Mouse (Mus musculus) gastrocnemius, postnatal 25 days (tissue): ENCODE data around the gene Rnaseh1. TPM values are rescaled to one million over a fixed set of nuclear protein-coding genes. Genes with fewer than 3 reads are reported as not detected.

Experiments used
- microRNA-seq, 2 experiments: library from miRNA; unstranded; fragments of <30 nt; microRNA quantifications; one replicate each; pipeline ENCODE4 v1.2.0; 2021; ENCODE audit warnings: borderline replicate concordance in 2 of 2
- total RNA-seq, 2 experiments: library from RNA; stranded (reverse); gene quantifications; 1 replicate in 1 of 2; 2 replicates in 1 of 2; pipeline ENCODE4 v1.2.3; 2021

The Rnaseh1 gene
- total RNA-seq, 2 experiments from 2014 or later = 4.8 to 5.4 TPM

Small RNA genes lying within 50 kb of the gene (microRNA-seq; reads per million reads assigned to microRNA genes)
- gene Mir6937 = 0 reads per million in 2 experiments

Other genes starting within 250 kb of the Rnaseh1 start
- gene Dcdc2c, start 97.2 kb upstream of the Rnaseh1 start, total RNA-seq = not detected
- not detected for gene Allc, start 67.1 kb upstream of the Rnaseh1 start, total RNA-seq
- gene Colec11, start 26.2 kb upstream of the Rnaseh1 start, total RNA-seq = under 1 TPM; 0.38 to 0.67 TPM
- 100 to 1,000 TPM; 202 to 215 TPM for gene Rps7, start 13.6 kb upstream of the Rnaseh1 start, total RNA-seq
- 10 to 100 TPM; 34.6 to 45.1 TPM for gene Adi1, start 25.6 kb downstream of the Rnaseh1 start, total RNA-seq
- 10 to 100 TPM; 13.7 to 14.5 TPM for gene Trappc12, start 100.9 kb downstream of the Rnaseh1 start, total RNA-seq
- gene Eipr1, start 102.2 kb downstream of the Rnaseh1 start, total RNA-seq = 1 to 10 TPM; 5.8 to 7.7 TPM